Mouse (Mus musculus): ENCODE results near the gene Rxylt1.

The Rxylt1 gene

GRCm38 (mm10) chr10:122040372-122040771 is 56.8 kb downstream of the Rxylt1 start:
- no peak for DNase-seq

DNA sequence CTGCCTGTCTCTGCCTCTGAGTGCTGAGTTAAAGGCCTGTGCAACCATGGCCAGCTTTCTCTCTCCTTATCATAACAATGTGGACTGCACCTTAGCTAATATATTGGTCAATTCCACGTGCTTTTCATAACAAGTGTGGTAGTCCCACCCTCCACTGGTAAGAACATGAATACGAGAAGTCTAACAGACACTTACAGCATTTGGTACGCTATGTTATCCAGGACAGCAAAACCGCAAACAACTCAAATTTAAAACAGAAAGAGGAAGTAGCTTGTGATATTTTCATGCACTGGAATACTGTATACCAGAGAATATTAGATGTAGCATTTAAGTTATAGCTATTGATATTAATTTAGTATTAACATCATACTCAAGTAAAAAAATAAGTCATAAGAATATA is 57.6 kb downstream of the Rxylt1 start:
- no peak for DNase-seq

DNA sequence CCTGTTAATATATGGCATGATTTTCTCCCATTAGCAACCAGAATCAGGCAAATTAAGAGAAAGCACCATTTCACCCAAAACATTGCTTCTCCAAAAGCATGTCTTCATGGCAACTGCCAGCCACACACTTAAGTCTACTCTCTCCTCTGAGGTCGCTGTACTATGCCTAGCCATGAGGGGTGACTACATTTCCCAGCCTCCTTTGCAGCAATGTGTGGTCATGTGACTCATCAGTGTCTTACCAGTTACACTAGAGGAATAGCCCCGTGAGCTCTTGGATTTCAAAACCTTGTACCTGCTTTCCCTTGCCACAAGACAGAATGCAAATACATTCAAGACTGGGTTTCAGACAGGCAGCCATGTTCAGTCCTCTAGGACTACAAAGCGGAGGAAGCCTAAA is 58.6 kb downstream of the Rxylt1 start:
- DNase-seq, result no peak

- no peak for DNase-seq
Measured at GRCm38 (mm10) chr10:122033271-122033670, 63.9 kb downstream of the Rxylt1 start.

DNA sequence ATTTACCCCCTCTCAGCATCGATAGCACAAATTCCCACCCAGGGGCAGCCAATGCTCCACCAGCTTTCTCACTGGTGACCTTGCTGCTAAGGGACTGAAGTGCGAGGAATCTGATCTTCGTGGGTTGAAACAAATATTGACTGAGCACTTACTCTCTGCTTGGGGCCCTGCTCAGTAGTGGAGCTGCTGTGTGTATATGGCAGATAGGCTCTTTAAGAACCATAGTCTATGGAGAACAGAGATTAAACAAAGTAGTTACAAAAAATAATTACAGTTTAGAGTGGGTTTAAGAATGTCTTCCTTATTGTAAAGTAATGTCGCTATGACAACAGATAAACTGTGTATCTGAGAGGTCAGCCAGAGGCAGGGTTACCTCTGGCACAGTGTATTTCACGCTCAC is 66.8 kb downstream of the Rxylt1 start:
- DNase-seq, result no peak

- DNase-seq, result no peak
Measured at GRCm38 (mm10) chr10:122029738-122030137, 67.4 kb downstream of the Rxylt1 start.
